Mouse (Mus musculus) v-Abl transformed pro-B cells (cell line): ENCODE measurements at regions not wholly inside any gene's neighbourhood (a gene's known extent, or its start where the extent isn't known, plus 50 kb on each side); places are given as distances from the start of the nearest gene placed in this dataset.

Experiments
- in situ Hi-C, 2 experiments: fragments of 400-800 bp; cut with MboI; formaldehyde crosslinking; loops; one replicate each; pipeline ENCODE4 v1.15.1; 2025; ENCODE audit not compliant: unreplicated experiment in 2 of 2

GRCm38 (mm10) chr15:56979353-56979752 is 498.1 kb downstream of the Slc22a22 start:
- in situ Hi-C loops, result no loop called here

GRCm38 (mm10) chr15:56975446-56976433 is 501.7 kb downstream of the Slc22a22 start:
- in situ Hi-C loops, result no loop called here

GRCm38 (mm10) chr15:56970140-56970539 is 507.3 kb downstream of the Slc22a22 start:
- in situ Hi-C loops, result no loop called here

- in situ Hi-C loops, result no loop called here
Observed at GRCm38 (mm10) chr15:56956356-56956755, 521.1 kb downstream of the Slc22a22 start.

GRCm38 (mm10) chr15:56952176-56952575 is 525.2 kb downstream of the Slc22a22 start:
- in situ Hi-C loops, result no loop called here

GRCm38 (mm10) chr15:56950824-56951223 is 526.6 kb downstream of the Slc22a22 start:
- in situ Hi-C loops, result no loop called here

- in situ Hi-C loops, result no loop called here
Observed at GRCm38 (mm10) chr15:56940891-56941290, 536.5 kb downstream of the Slc22a22 start.

- in situ Hi-C loops, result no loop called here
Observed at GRCm38 (mm10) chr15:56896553-56896952, 580.9 kb downstream of the Slc22a22 start.

GRCm38 (mm10) chr15:56881501-56881900 is 595.9 kb downstream of the Slc22a22 start:
- in situ Hi-C loops, result no loop called here

- in situ Hi-C loops, result no loop called here
Observed at GRCm38 (mm10) chr15:56865879-56866278, 611.5 kb downstream of the Slc22a22 start.

GRCm38 (mm10) chr15:56865035-56865804 is 612.2 kb downstream of the Slc22a22 start:
- in situ Hi-C loops, result no loop called here

GRCm38 (mm10) chr15:56858627-56859334 is 618.6 kb downstream of the Slc22a22 start:
- in situ Hi-C loops, result loop anchor here in 1 of 2 experiments (10.0 kb wide), 1 partner anchor 1754 kb away; no protein-coding TSS in a partner anchor

GRCm38 (mm10) chr15:56858134-56858533 is 619.3 kb downstream of the Slc22a22 start:
- in situ Hi-C loops, result loop anchor here in 1 of 2 experiments (10.0 kb wide), 1 partner anchor 1753 kb away; no protein-coding TSS in a partner anchor

- in situ Hi-C loops, result loop anchor here in 1 of 2 experiments (10.0 kb wide), 1 partner anchor 1751 kb away; no protein-coding TSS in a partner anchor
Observed at GRCm38 (mm10) chr15:56856057-56856456, 621.4 kb downstream of the Slc22a22 start.

GRCm38 (mm10) chr15:56853106-56853505 is 624.3 kb downstream of the Slc22a22 start:
- in situ Hi-C loops, result loop anchor here in 1 of 2 experiments (10.0 kb wide), 1 partner anchor 1748 kb away; no protein-coding TSS in a partner anchor

GRCm38 (mm10) chr15:56847469-56848128 is 629.8 kb downstream of the Slc22a22 start:
- in situ Hi-C loops, result no loop called here

GRCm38 (mm10) chr15:56844574-56844973 is 632.9 kb downstream of the Slc22a22 start:
- in situ Hi-C loops, result no loop called here

GRCm38 (mm10) chr15:56841516-56841915 is 635.9 kb downstream of the Slc22a22 start:
- in situ Hi-C loops, result no loop called here

- in situ Hi-C loops, result no loop called here
Observed at GRCm38 (mm10) chr15:56837292-56837691, 640.1 kb downstream of the Slc22a22 start.

GRCm38 (mm10) chr15:56834621-56835020 is 642.8 kb downstream of the Slc22a22 start:
- in situ Hi-C loops, result no loop called here
